Mouse (Mus musculus): ENCODE data around the gene Spry1. TPM values are rescaled to one million over a fixed set of nuclear protein-coding genes. Genes with fewer than 3 reads are reported as not detected.

The Spry1 gene
- total and polyA plus RNA-seq, 3 experiments, result 20.7 to 34.6 (median 28.8) TPM

- Histone ChIP-seq H3K27ac (no peak overlapping the region), H3K9ac (ENCODE audit: low read depth, low read length) (no peak overlapping the region), H3K36me3 (ENCODE audit: control insufficient read depth, insufficient read depth, low read length) (no peaks in the 10 kb centered on the region), H3K79me2 (replicated peaks; ENCODE audit: control insufficient read depth, insufficient read depth, low read length) (no peaks in the 10 kb centered on the region), H3K4me3 (no peak overlapping the region), H3K27me3 (ENCODE audit: control insufficient read depth, insufficient read depth, low read length) (no peaks in the 10 kb centered on the region), H3K4me1 (ENCODE audit: control insufficient read depth, insufficient read depth, low read length) (no peaks in the 10 kb centered on the region)
- intact Hi-C loops (cut with DNase I), result no loop called here
- no peak for TF ChIP-seq EP300 (IDR thresholded peaks at IDR 0.05; ENCODE audit: insufficient read depth, low read depth, low read length)
- TF ChIP-seq CTCF (IDR thresholded peaks at IDR 0.05), result no peak
- no peak for TF ChIP-seq POLR2A (IDR thresholded peaks at IDR 0.05; ENCODE audit: insufficient read depth, low read depth, low read length)
- whole genome bisulfite sequencing, result 34% methylated on average over 2 of the region's 2 CpGs
- no peak for DNase-seq
Observed at GRCm38 (mm10) chr3:37667119-37667467, 27.3 kb downstream of the Spry1 start.

DNA sequence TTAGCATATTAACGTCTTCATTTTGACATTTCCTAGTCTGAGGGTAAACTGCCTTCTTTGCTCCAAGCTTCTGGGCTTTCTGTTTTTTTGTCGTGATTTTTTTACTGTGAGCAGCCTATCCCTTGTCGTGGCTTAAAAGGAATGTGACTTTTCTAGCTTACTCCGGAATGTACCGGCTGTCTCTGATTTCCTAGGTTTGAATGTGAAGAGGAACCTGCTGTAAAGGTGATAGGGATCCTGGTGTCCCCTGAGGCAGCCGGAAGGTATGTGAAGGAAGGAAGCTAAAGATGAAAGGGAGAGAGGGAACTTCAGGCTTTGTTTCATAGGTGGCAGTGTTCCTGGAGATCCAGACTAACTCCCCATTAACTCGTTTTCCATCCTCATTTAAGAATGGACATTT is 28.0 kb downstream of the Spry1 start:
- Histone ChIP-seq H3K4me1 (ENCODE audit: control insufficient read depth, insufficient read depth, low read length) (no peaks in the 10 kb centered on the region), H3K27me3 (ENCODE audit: control insufficient read depth, insufficient read depth, low read length) (no peaks in the 10 kb centered on the region), H3K36me3 (ENCODE audit: control insufficient read depth, insufficient read depth, low read length) (no peaks in the 10 kb centered on the region), H3K9ac (ENCODE audit: low read depth, low read length) (no peak overlapping the region), H3K79me2 (replicated peaks; ENCODE audit: control insufficient read depth, insufficient read depth, low read length) (no peaks in the 10 kb centered on the region), H3K27ac (no peak overlapping the region), H3K4me3 (no peak overlapping the region)
- 40% methylated on average over 7 of the region's 7 CpGs for WGBS
- DNase-seq, result no peak
- TF ChIP-seq EP300 (IDR thresholded peaks at IDR 0.05; ENCODE audit: insufficient read depth, low read depth, low read length) (no peak), POLR2A (IDR thresholded peaks at IDR 0.05; ENCODE audit: insufficient read depth, low read depth, low read length) (no peak), CTCF (IDR thresholded peaks at IDR 0.05) (no peak)
- intact Hi-C loops (cut with DNase I), result no loop called here

DNA sequence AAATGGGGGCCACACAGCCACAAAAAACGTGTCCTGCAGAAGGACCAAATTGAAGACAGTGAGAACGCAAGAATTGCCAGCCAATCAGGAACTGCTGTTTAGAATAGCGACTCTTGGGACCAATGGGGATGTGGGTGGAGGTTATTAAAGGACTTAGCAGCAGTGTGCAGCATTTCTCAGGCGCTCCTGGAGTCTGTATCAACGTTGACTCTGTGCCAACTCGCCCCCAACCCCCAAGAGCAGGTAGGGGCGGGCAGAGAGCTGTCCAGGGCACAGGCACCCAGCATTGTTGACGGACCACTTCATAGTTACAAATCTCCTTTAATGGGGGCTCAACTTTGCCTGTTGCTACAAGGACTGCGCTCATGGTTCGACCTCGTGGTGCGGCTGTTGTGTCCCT is 28.9 kb downstream of the Spry1 start:
- H3K36me3 ChIP-seq (ENCODE audit: control insufficient read depth, insufficient read depth, low read length), result no peaks in the 10 kb centered on the region

DNA sequence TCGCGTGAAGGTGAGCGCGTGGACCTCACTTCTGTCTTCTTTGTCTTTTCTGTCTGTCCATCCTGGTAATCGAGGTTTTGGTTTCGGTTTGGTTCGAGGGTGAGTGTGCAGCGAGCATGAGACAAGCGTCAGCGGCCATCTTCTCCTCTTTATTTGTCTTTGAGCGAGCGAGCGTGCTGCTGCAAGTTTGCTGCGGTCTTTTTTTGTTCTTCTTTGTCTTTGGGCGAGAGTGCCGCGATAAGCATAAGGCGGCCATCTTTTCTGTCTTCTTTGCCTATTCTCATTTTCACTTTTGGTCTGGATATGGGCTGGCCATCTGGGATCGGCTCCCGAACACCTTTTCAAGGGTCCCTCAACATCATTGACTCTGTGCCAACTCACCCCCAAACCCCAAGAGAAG is 29.4 kb downstream of the Spry1 start:
- no peak for TF ChIP-seq POLR2A (IDR thresholded peaks at IDR 0.05; ENCODE audit: insufficient read depth, low read depth, low read length)
- no peak for TF ChIP-seq CTCF (IDR thresholded peaks at IDR 0.05)
- no peak for TF ChIP-seq EP300 (IDR thresholded peaks at IDR 0.05; ENCODE audit: insufficient read depth, low read depth, low read length)
- WGBS, result 98% methylated on average over 20 of the region's 20 CpGs
- H3K36me3 ChIP-seq (ENCODE audit: control insufficient read depth, insufficient read depth, low read length), result no peaks in the 10 kb centered on the region

More for the DNA sequence above, 28.9 kb downstream of the Spry1 start:
- Histone ChIP-seq H3K9ac (ENCODE audit: low read depth, low read length) (no peak overlapping the region), H3K79me2 (replicated peaks; ENCODE audit: control insufficient read depth, insufficient read depth, low read length) (no peaks in the 10 kb centered on the region), H3K27ac (no peak overlapping the region), H3K4me1 (ENCODE audit: control insufficient read depth, insufficient read depth, low read length) (no peaks in the 10 kb centered on the region), H3K27me3 (ENCODE audit: control insufficient read depth, insufficient read depth, low read length) (no peaks in the 10 kb centered on the region), H3K4me3 (no peak overlapping the region)
- WGBS, result 87% methylated on average over 12 of the region's 12 CpGs
- DNase-seq, result no peak
- TF ChIP-seq CTCF (IDR thresholded peaks at IDR 0.05) (no peak), POLR2A (IDR thresholded peaks at IDR 0.05; ENCODE audit: insufficient read depth, low read depth, low read length) (no peak), EP300 (IDR thresholded peaks at IDR 0.05; ENCODE audit: insufficient read depth, low read depth, low read length) (no peak)
- intact Hi-C loops (cut with DNase I), result no loop called here

DNA sequence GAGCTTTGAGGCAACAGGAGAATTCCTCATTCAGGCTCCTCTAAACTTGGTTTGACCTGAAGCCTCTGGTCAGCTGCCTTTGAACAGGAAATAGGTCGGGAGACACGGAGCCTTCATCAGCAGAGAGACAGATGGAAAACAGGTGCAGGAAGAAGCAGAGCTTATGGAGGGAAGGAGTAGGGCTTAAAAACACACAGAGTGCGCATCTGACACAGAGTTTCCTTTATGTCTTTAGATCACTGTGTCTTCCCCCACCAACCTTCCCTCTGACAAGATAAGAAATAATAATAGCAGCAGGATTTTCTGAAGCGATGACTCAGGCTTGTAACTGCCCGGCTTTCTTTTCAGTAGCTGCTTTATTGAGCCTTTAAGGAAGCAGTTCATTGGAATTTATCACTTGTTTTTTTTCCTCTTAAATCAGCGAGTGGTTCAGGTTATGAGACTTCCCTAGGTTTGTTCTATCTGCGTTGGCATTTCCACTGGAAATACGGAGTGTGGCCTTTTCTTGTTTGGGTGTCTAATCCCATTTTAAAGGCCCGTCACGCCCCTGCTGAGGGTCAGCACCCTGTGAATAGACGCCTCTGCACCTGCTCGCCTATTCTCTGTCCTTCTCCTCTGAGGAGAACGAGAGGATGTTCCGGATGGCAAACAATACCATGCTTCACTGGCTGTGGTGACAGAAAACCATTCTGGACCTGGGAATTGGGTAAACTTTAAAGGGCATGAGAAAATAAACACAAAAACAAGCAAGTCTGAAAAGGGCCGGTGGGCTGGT is 32.7 kb downstream of the Spry1 start:
- Histone ChIP-seq H3K79me2 (replicated peaks; ENCODE audit: control insufficient read depth, insufficient read depth, low read length) (no peaks in the 10 kb centered on the region), H3K4me3 (no peak overlapping the region), H3K36me3 (ENCODE audit: control insufficient read depth, insufficient read depth, low read length) (no peaks in the 10 kb centered on the region), H3K27me3 (ENCODE audit: control insufficient read depth, insufficient read depth, low read length) (no peaks in the 10 kb centered on the region), H3K27ac (no peak overlapping the region), H3K4me1 (ENCODE audit: control insufficient read depth, insufficient read depth, low read length) (peaks cover 3% of the 10 kb centered on the region), H3K9ac (ENCODE audit: low read depth, low read length) (no peak overlapping the region)
- DNase-seq, result no peak
- 49% methylated on average over 15 of the region's 15 CpGs for WGBS
- TF ChIP-seq POLR2A (IDR thresholded peaks at IDR 0.05; ENCODE audit: insufficient read depth, low read depth, low read length), result no peak
- intact Hi-C loops (cut with DNase I), result no loop called here

More for the DNA sequence above, 29.4 kb downstream of the Spry1 start:
- no peak for DNase-seq
- Histone ChIP-seq H3K9ac (ENCODE audit: low read depth, low read length) (no peak overlapping the region), H3K4me1 (ENCODE audit: control insufficient read depth, insufficient read depth, low read length) (no peaks in the 10 kb centered on the region), H3K27me3 (ENCODE audit: control insufficient read depth, insufficient read depth, low read length) (no peaks in the 10 kb centered on the region), H3K27ac (no peak overlapping the region), H3K79me2 (replicated peaks; ENCODE audit: control insufficient read depth, insufficient read depth, low read length) (no peaks in the 10 kb centered on the region), H3K4me3 (no peak overlapping the region)
- intact Hi-C loops (cut with DNase I), result no loop called here

GRCm38 (mm10) chr3:37673513-37674261 is 33.9 kb downstream of the Spry1 start:
- no peak overlapping the region for H3K27ac ChIP-seq
- H3K9ac ChIP-seq (ENCODE audit: low read depth, low read length), result no peak overlapping the region
- intact Hi-C loops (cut with DNase I), result no loop called here
- TF ChIP-seq POLR2A (IDR thresholded peaks at IDR 0.05; ENCODE audit: insufficient read depth, low read depth, low read length), result no peak
- no peak for TF ChIP-seq EP300 (IDR thresholded peaks at IDR 0.05; ENCODE audit: insufficient read depth, low read depth, low read length)
- TF ChIP-seq CTCF (IDR thresholded peaks at IDR 0.05), result no peak
- H3K4me3 ChIP-seq, result no peak overlapping the region
- peaks cover 3% of the 10 kb centered on the region for H3K4me1 ChIP-seq (ENCODE audit: control insufficient read depth, insufficient read depth, low read length)
- H3K36me3 ChIP-seq (ENCODE audit: control insufficient read depth, insufficient read depth, low read length), result no peaks in the 10 kb centered on the region
- no peak for DNase-seq
- no peaks in the 10 kb centered on the region for H3K79me2 ChIP-seq (replicated peaks; ENCODE audit: control insufficient read depth, insufficient read depth, low read length)
- no peaks in the 10 kb centered on the region for H3K27me3 ChIP-seq (ENCODE audit: control insufficient read depth, insufficient read depth, low read length)
- 78% methylated on average over 13 of the region's 13 CpGs for WGBS

Data from heart, adult 2 months (tissue).